In the genomic region with DNA sequence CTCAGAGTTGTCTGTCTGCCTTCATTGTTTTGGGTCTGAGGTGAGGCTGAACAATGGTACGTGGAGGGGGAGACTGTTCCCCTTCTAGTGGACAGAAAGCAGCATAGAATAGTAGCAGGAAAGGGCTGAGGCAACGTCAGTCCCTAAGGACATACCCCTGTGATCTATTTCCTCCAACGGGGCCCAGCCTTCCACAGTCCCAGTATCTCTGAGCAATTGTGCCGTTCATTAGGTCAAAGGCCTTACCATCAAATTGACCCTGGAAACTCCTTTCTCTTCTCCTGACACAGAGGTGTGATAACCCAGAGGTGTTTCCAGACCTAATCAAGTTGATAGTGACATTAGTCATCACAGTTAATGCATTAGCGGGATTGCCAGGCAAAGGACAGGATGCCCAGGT, we compare ENCODE assay signal across 15 mouse cellular contexts.
"Had no signal": no experiment of that assay in that cellular context is flagged by ENCODE, and none has a peak within 500 bp of the region (broad histone marks: within the 10 kb centered on the region; RNA-seq: fewer than 3 reads in every experiment).

No protein-coding gene starts in this region.

- H3K4me2 ChIP-seq: neural tube, embryonic 13.5 days; neural tube, embryonic 15.5 days; stomach, embryonic 15.5 days had no signal

- DNase-seq: retina, postnatal 1 day; right cerebral cortex, postnatal 14 days; right cerebral cortex, postnatal 25 days; right cerebral cortex, postnatal 4 days; spleen, adult 18-20 months; thymus, adult 18-20 months; thymus, adult 2 months; thymus, postnatal 14 days; thymus, postnatal 25 days; thymus, postnatal 36 days; thymus, postnatal 4 days had no signal

- H3K36me3 ChIP-seq: neural tube, embryonic 13.5 days; neural tube, embryonic 15.5 days; stomach, embryonic 15.5 days had no signal

- H3K9ac ChIP-seq: neural tube, embryonic 13.5 days; neural tube, embryonic 15.5 days; stomach, embryonic 15.5 days had no signal

- H3K9me3 ChIP-seq: neural tube, embryonic 13.5 days; neural tube, embryonic 15.5 days; stomach, embryonic 15.5 days had no signal

- H3K4me1 ChIP-seq: neural tube, embryonic 13.5 days; neural tube, embryonic 15.5 days; stomach, embryonic 15.5 days had no signal

- H3K27ac ChIP-seq: neural tube, embryonic 13.5 days; neural tube, embryonic 15.5 days; stomach, embryonic 15.5 days; stomach, postnatal 0 days had no signal

- H3K4me3 ChIP-seq: neural tube, embryonic 13.5 days; neural tube, embryonic 15.5 days; stomach, embryonic 15.5 days had no signal

- H3K27me3 ChIP-seq: neural tube, embryonic 13.5 days; neural tube, embryonic 15.5 days; stomach, embryonic 15.5 days had no signal
